18 mouse cellular contexts compared by ENCODE assay signal in the genomic region with DNA sequence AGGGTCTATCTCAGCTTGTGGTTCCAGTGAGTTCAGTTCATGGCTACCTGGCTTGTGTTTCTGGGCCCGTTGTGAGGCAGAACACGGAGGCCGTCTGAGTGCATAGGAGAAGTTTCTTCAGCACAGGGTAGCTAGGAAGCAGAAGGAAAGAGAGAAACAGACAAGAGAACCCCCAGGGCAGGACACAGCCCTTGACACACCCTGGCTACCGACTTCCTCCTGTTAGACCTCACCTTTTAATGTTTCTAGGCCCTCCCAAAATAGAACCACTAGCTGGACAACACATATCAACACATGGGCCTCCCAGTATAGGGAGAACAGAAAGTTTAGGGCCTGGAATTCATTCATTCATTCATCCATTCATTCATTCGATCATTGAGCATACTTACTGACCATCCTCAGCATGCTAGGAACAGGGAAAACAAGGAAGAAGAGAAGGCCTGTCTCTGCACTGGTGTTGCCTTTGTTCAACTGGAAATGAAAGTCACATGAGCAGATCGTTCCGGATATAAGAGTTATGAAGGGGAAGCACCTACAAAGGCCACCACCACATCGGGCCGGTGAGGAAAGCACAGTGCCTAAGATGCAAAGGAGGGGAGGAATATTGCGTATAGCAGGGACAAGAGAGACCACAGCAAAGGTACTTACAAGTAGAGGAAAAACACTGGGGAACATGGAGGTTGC. TPM values are rescaled to one million over a fixed set of nuclear protein-coding genes. Genes with fewer than 3 reads are reported as not detected.
A peak's percentile ranks its signal among the peaks of the same experiment; 100 is the strongest.
DNase-seq lines count a peak whose midpoint lies in the region; ATAC-seq and TF ChIP-seq lines count a peak whose summit lies in the region.
"Had no signal": no experiment of that assay in that cellular context is flagged by ENCODE, and none has a peak within 500 bp of the region (broad histone marks: within the 10 kb centered on the region; RNA-seq: fewer than 3 reads in every experiment).

No protein-coding gene starts in this region.

- ATAC-seq in liver, postnatal 0 days, result no peak
- no peak for ATAC-seq in liver, embryonic 11.5 days (replicated peaks; ENCODE audit: low FRiP score)
- ATAC-seq in activated CD4-positive, CD25-positive, alpha-beta regulatory T cell, adult 4 months, result peak; percentile 83
- ATAC-seq in megakaryocyte, adult 5-6 weeks (ENCODE audit: poor library complexity, severe bottlenecking), result peak; percentile 50
- ATAC-seq: forebrain, embryonic 13.5 days; hindbrain, postnatal 0 days had no signal

- H3K9ac ChIP-seq in liver, postnatal 0 days (replicated peaks), result no peak overlapping the region
- no peak overlapping the region for H3K9ac ChIP-seq in liver, embryonic 11.5 days (ENCODE audit: low read depth, low read length)
- H3K9ac ChIP-seq: forebrain, embryonic 13.5 days had no signal

- peaks cover 8% of the 10 kb centered on the region for H3K4me1 ChIP-seq in liver, postnatal 0 days (ENCODE audit: insufficient read depth)
- H3K4me1 ChIP-seq in liver, embryonic 11.5 days (replicated peaks; ENCODE audit: control insufficient read depth, insufficient read depth, low read length), result no peaks in the 10 kb centered on the region
- H3K4me1 ChIP-seq: forebrain, embryonic 13.5 days had no signal

- 0 out of 2 replicates have a peak overlapping the region, but pooled peaks have one; percentile 39 for H3K27ac ChIP-seq in liver, postnatal 0 days (ENCODE audit: low read depth)
- no peak overlapping the region for H3K27ac ChIP-seq in liver, embryonic 11.5 days (ENCODE audit: low read depth, low read length)
- H3K27ac ChIP-seq in layer of hippocampus, adult 2 months, result no peak overlapping the region
- H3K27ac ChIP-seq: forebrain, embryonic 13.5 days; hindbrain, postnatal 0 days had no signal

- no peak for DNase-seq in liver, postnatal 0 days
- DNase-seq in liver, embryonic 11.5 days (ENCODE audit: low spot score), result no peak
- DNase-seq in B cell, adult 2 months, result peak; percentile 62 to 67
- DNase-seq in urinary bladder, adult 18-20 months (ENCODE audit: low spot score in 2 of 2), result no peak
- DNase-seq in ovary, postnatal 10 days (ENCODE audit: low spot score), result no peak
- no peak for DNase-seq in layer of hippocampus, adult 2 months (ENCODE audit: low spot score in 2 of 2)
- DNase-seq: adrenal gland, postnatal 10 days; cerebellum, adult 8-10 months; heart, postnatal 14 days; layer of hippocampus, postnatal 36 days had no signal

- no peak for TF ChIP-seq EP300 in liver, postnatal 0 days (IDR thresholded peaks at IDR 0.05; ENCODE audit: low read depth)

- H3K9me3 ChIP-seq in liver, postnatal 0 days (ENCODE audit: low read length), result no peaks in the 10 kb centered on the region
- no peaks in the 10 kb centered on the region for H3K9me3 ChIP-seq in liver, embryonic 11.5 days (ENCODE audit: control insufficient read depth, low read length)
- H3K9me3 ChIP-seq: forebrain, embryonic 13.5 days had no signal

- H3K36me3 ChIP-seq in liver, postnatal 0 days (replicated peaks; ENCODE audit: insufficient read depth, low read length), result no peaks in the 10 kb centered on the region
- no peaks in the 10 kb centered on the region for H3K36me3 ChIP-seq in liver, embryonic 11.5 days (ENCODE audit: control insufficient read depth, insufficient read depth, low read length)

- H3K4me3 ChIP-seq in liver, postnatal 0 days (ENCODE audit: low read depth, low read length), result no peak overlapping the region
- H3K4me3 ChIP-seq in liver, embryonic 11.5 days (ENCODE audit: low read depth, low read length), result no peak overlapping the region
- H3K4me3 ChIP-seq in layer of hippocampus, adult 2 months, result no peak overlapping the region
- H3K4me3 ChIP-seq: forebrain, embryonic 13.5 days; megakaryocyte, embryonic 14.5 days had no signal

- TF ChIP-seq CTCF in liver, postnatal 0 days (IDR thresholded peaks at IDR 0.05; ENCODE audit: low read depth), result no peak
- no peak for TF ChIP-seq CTCF in layer of hippocampus, adult 2 months (conservative IDR thresholded peaks at IDR 0.05)

- 0 out of 2 replicates have a peak, but pooled peaks cover 2% of the 10 kb centered on the region for H3K27me3 ChIP-seq in liver, postnatal 0 days (ENCODE audit: insufficient read depth, low read length)
- no peaks in the 10 kb centered on the region for H3K27me3 ChIP-seq in liver, embryonic 11.5 days (replicated peaks; ENCODE audit: control insufficient read depth, insufficient read depth, low read length)
- H3K27me3 ChIP-seq: forebrain, embryonic 13.5 days had no signal

- no peak overlapping the region for H3K4me2 ChIP-seq in liver, postnatal 0 days (ENCODE audit: low read depth, low read length)
- H3K4me2 ChIP-seq in liver, embryonic 11.5 days, result no peak overlapping the region
- H3K4me2 ChIP-seq: forebrain, embryonic 13.5 days had no signal

- 59% methylated on average over 10 of the region's 10 CpGs for WGBS in liver, postnatal 0 days (ENCODE audit: insufficient replicate concordance)
- WGBS in liver, embryonic 11.5 days, result 79% methylated on average over 10 of the region's 10 CpGs

RNA-seq across cellular contexts. Expression of a gene that starts 23.3 kb away (rescaled TPM):
- 2.6 and 3.0 TPM in 2 replicates for polyA plus RNA-seq in liver, postnatal 0 days (2015; fragmentation: Nextera tagmentation; extraction: Ambion mirVana)
- polyA plus RNA-seq in liver, embryonic 11.5 days (2014; fragmentation: Nextera tagmentation; extraction: Ambion mirVana), result 0.30 and 0.82 TPM in 2 replicates
- polyA plus RNA-seq in activated CD4-positive, CD25-positive, alpha-beta regulatory T cell, adult 4 months (2017; shearing (Covaris generic)), result under 1 TPM in 1 of 2 experiments, not detected in 1; 0.64 TPM
- 0.65 and 2.3 TPM in 2 replicates for total RNA-seq in megakaryocyte, adult 5-6 weeks (2015)
- 2.6 and 3.3 TPM in 2 replicates for total RNA-seq in megakaryocyte, adult 5-6 weeks (2017)
- total RNA-seq in layer of hippocampus, adult 2 months (2021), result not detected
- total RNA-seq: hindbrain, postnatal 0 days; layer of hippocampus, postnatal 36 days; MEL had no signal
- polyA plus RNA-seq: forebrain, embryonic 13.5 days; kidney, embryonic 14.5 days; limb, embryonic 11.5 days had no signal

RNA-seq across cellular contexts. Expression of a gene that starts 25.1 kb away (rescaled TPM):
- polyA plus RNA-seq in liver, postnatal 0 days (2015; fragmentation: Nextera tagmentation; extraction: Ambion mirVana), result 1.9 and 2.0 TPM in 2 replicates
- 3.3 and 4.0 TPM in 2 replicates for polyA plus RNA-seq in liver, embryonic 11.5 days (2014; fragmentation: Nextera tagmentation; extraction: Ambion mirVana)
- 1 to 10 TPM; 3.9 to 5.4 TPM for polyA plus RNA-seq in activated CD4-positive, CD25-positive, alpha-beta regulatory T cell, adult 4 months (2017; shearing (Covaris generic))
- total RNA-seq in megakaryocyte, adult 5-6 weeks (2015), result 1.9 and 4.8 TPM in 2 replicates
- 2.1 and 2.8 TPM in 2 replicates for total RNA-seq in megakaryocyte, adult 5-6 weeks (2017)
- total RNA-seq in layer of hippocampus, adult 2 months (2021), result 10 to 100 TPM; 23.8 TPM

RNA-seq across cellular contexts. Expression of a gene that starts 55.5 kb away (rescaled TPM):
- polyA plus RNA-seq in liver, postnatal 0 days (2015; fragmentation: Nextera tagmentation; extraction: Ambion mirVana), result 18.3 and 18.5 TPM in 2 replicates
- polyA plus RNA-seq in liver, embryonic 11.5 days (2014; fragmentation: Nextera tagmentation; extraction: Ambion mirVana), result 25.7 and 28.9 TPM in 2 replicates
- polyA plus RNA-seq in activated CD4-positive, CD25-positive, alpha-beta regulatory T cell, adult 4 months (2017; shearing (Covaris generic)), result 10 to 100 TPM in 1 of 2 experiments, 1 to 10 TPM in 1; 9.4 to 10.8 TPM
- total RNA-seq in megakaryocyte, adult 5-6 weeks (2015), result 18.6 and 18.9 TPM in 2 replicates
- total RNA-seq in megakaryocyte, adult 5-6 weeks (2017), result 47.8 and 55.9 TPM in 2 replicates
- total RNA-seq in layer of hippocampus, adult 2 months (2021), result 100 to 1,000 TPM; 122 to 124 TPM

Comparison
In these comparisons a context has a peak if more than half of its experiments do, and no peak if none do; other contexts are left out.
1. ATAC-seq: peak in activated CD4-positive, CD25-positive, alpha-beta regulatory T cell, adult 4 months (single experiment) and megakaryocyte, adult 5-6 weeks (single experiment); none in liver, postnatal 0 days (single experiment) and liver, embryonic 11.5 days (single experiment).
2. DNase-seq: peak in B cell, adult 2 months (2 of 2); none in liver, postnatal 0 days (single experiment), liver, embryonic 11.5 days (single experiment), urinary bladder, adult 18-20 months (0 of 2), ovary, postnatal 10 days (single experiment) and layer of hippocampus, adult 2 months (0 of 2).